Mouse (Mus musculus) erythroid progenitor cell, adult 5-6 weeks (primary cell): Measurements from ENCODE around the gene Rdh19. TPM values are rescaled to one million over a fixed set of nuclear protein-coding genes. Genes with fewer than 3 reads are reported as not detected.
A peak's percentile ranks its signal among the peaks of the same experiment; 100 is the strongest.
"Not testable (repeated sequence)": the region's sequence is repeated elsewhere in the genome, so short reads cannot be mapped to it uniquely, and the experiment has no call there.

Experiments
- ATAC-seq: replicated peaks from 2 replicates; pipeline ENCODE4 v1.8.0; 2016; ENCODE audit warnings: moderate number of reproducible peaks, mild to moderate bottlenecking, moderate TSS enrichment, inconsistent platforms; ENCODE audit not compliant: poor library complexity, low FRiP score, severe bottlenecking
- total RNA-seq, 2 experiments: library from RNA; stranded (forward) in 1 of 2; stranded (reverse) in 1 of 2; fragments of 150-400 nt in 1 of 2; fragments of 186-747, 209-891 nt in 1 of 2; gene quantifications; 2 replicates each; pipeline versions ENCODE4 v1.2.3 to v1.2.4; 2015 to 2017; ENCODE audit warnings: low replicate concordance in 2 of 2

Gene Rdh19
- not detected in 2 replicates for total RNA-seq (2015; ENCODE audit: low replicate concordance)
- total RNA-seq (2017; ENCODE audit: low replicate concordance) = not detected in 2 replicates

- ATAC-seq = no peak
Observed at GRCm38 (mm10) chr10:127849628-127850027, at the start of gene Rdh19. Gene Rdh19, plus strand, starts transcription at chr10:127849928.

GRCm38 (mm10) chr10:127800891-127801290, 48.8 kb upstream of the Rdh19 start, which contains the start of gene Rdh16:
Gene Rdh16, plus strand, starts transcription at chr10:127801152.
- no peak for ATAC-seq

GRCm38 (mm10) chr10:127801612-127802011, 48.1 kb upstream of the Rdh19 start:
- ATAC-seq = no peak

GRCm38 (mm10) chr10:127802236-127802635, 47.5 kb upstream of the Rdh19 start:
- no peak for ATAC-seq

GRCm38 (mm10) chr10:127804416-127804815, 45.3 kb upstream of the Rdh19 start:
- ATAC-seq = no peak

GRCm38 (mm10) chr10:127815888-127816287, 33.8 kb upstream of the Rdh19 start:
- no peak for ATAC-seq

- ATAC-seq = not testable (repeated sequence)
Observed at GRCm38 (mm10) chr10:127817268-127817910, 32.3 kb upstream of the Rdh19 start.

GRCm38 (mm10) chr10:127821806-127822205, 27.9 kb upstream of the Rdh19 start:
- ATAC-seq = not testable (repeated sequence)

- ATAC-seq = no peak
Observed at GRCm38 (mm10) chr10:127825386-127825785, 24.3 kb upstream of the Rdh19 start.

GRCm38 (mm10) chr10:127829121-127829520, 20.6 kb upstream of the Rdh19 start:
- ATAC-seq = no peak

GRCm38 (mm10) chr10:127834186-127834585, 15.5 kb upstream of the Rdh19 start:
- ATAC-seq = not testable (repeated sequence)

- ATAC-seq = no peak
Observed at GRCm38 (mm10) chr10:127835292-127835691, 14.4 kb upstream of the Rdh19 start.

- ATAC-seq = not testable (repeated sequence)
Observed at GRCm38 (mm10) chr10:127837793-127838192, 11.9 kb upstream of the Rdh19 start.

GRCm38 (mm10) chr10:127838539-127838938, 11.2 kb upstream of the Rdh19 start:
- no peak for ATAC-seq

GRCm38 (mm10) chr10:127840776-127841175, 9.0 kb upstream of the Rdh19 start:
- ATAC-seq = no peak

- ATAC-seq = not testable (repeated sequence)
Observed at GRCm38 (mm10) chr10:127845945-127846344, 3.8 kb upstream of the Rdh19 start.

GRCm38 (mm10) chr10:127848089-127848488, 1.6 kb upstream of the Rdh19 start:
- ATAC-seq = no peak

GRCm38 (mm10) chr10:127856376-127856775, 6.6 kb downstream of the Rdh19 start:
- no peak for ATAC-seq

- no peak for ATAC-seq
Observed at GRCm38 (mm10) chr10:127864931-127865330, 15.2 kb downstream of the Rdh19 start.

- ATAC-seq = no peak
Observed at GRCm38 (mm10) chr10:127866232-127866631, 16.5 kb downstream of the Rdh19 start, which contains the start of gene Rdh16f2. Gene Rdh16f2, plus strand, starts transcription at chr10:127866474.

- no peak for ATAC-seq
Observed at GRCm38 (mm10) chr10:127872484-127872883, 22.8 kb downstream of the Rdh19 start.

GRCm38 (mm10) chr10:127877681-127878080, 28.0 kb downstream of the Rdh19 start:
- ATAC-seq = 0 out of 2 replicates have a peak, but pooled peaks have one; percentile 39
